Mouse (Mus musculus) kidney, adult 2 months (tissue): ENCODE results near the gene Apold1.

Experiments
- CTCF ChIP-seq: fragments of 200-500 bp; conservative IDR thresholded peaks from 2 replicates; pipeline ENCODE4 v1.5.1; 2011; ENCODE audit warnings: low read depth, mild to moderate bottlenecking, control low read depth, low read length, moderate library complexity, mixed read lengths; ENCODE audit not compliant: insufficient read depth, insufficient read length
- POLR2A ChIP-seq: fragments of 200-500 bp; IDR thresholded peaks from one replicate; pipeline ENCODE4 v1.6.1; 2011; ENCODE audit warnings: low read depth, low read length, control low read depth

- TF ChIP-seq CTCF (peak; percentile 32), POLR2A (no peak)
Observed at GRCm38 (mm10) chr6:134956388-134956787, 25.1 kb upstream of the Apold1 start.
